Mouse (Mus musculus) left cerebral cortex, postnatal 4 days (tissue): ENCODE results near the gene Ces2f. TPM values are rescaled to one million over a fixed set of nuclear protein-coding genes. Genes with fewer than 3 reads are reported as not detected.

Experiments
- total RNA-seq, 2 experiments: library from RNA; stranded (reverse); gene quantifications; 2 replicates each; pipeline ENCODE4 v1.2.3; 2021

Ces2f gene
- total RNA-seq, 2 experiments from 2014 or later, result not detected

Other genes starting within 250 kb of the Ces2f start
- not detected for gene Ces2a, start 213.4 kb upstream of the Ces2f start, total RNA-seq
- under 1 TPM; 0.18 to 0.26 TPM for gene Ces2b, start 115.8 kb upstream of the Ces2f start, total RNA-seq
- not detected for gene Ces2c, start 100.3 kb upstream of the Ces2f start, total RNA-seq
- not detected for gene Ces2e, start 21.1 kb upstream of the Ces2f start, total RNA-seq
- gene Ces2g, start 14.4 kb downstream of the Ces2f start, total RNA-seq, result under 1 TPM; 0.22 to 0.40 TPM
- gene Ces2h, start 53.5 kb downstream of the Ces2f start, total RNA-seq, result not detected
- gene Ces3a, start 101.2 kb downstream of the Ces2f start, total RNA-seq, result not detected
- gene Ces3b, start 136.4 kb downstream of the Ces2f start, total RNA-seq, result not detected
- gene Ces4a, start 184.4 kb downstream of the Ces2f start, total RNA-seq, result not detected
- gene Cbfb, start 223.3 kb downstream of the Ces2f start, total RNA-seq, result 10 to 100 TPM; 39.0 to 47.0 TPM